Mouse (Mus musculus) heart, adult 18-20 months (tissue): ENCODE results near the gene Ackr2. TPM values are rescaled to one million over a fixed set of nuclear protein-coding genes. Genes with fewer than 3 reads are reported as not detected.

Experiments used
- DNase-seq, 2 experiments: peaks; one replicate each; pipeline ENCODE4 v3.0.0; 2021 to 2022; ENCODE audit warnings: mixed read lengths in 1 of 2
- long read RNA-seq, 2 experiments: library from polyadenylated mRNA; stranded (forward); transcript quantifications; one replicate each; pipeline ENCODE4 v2.0.0; 2021
- total RNA-seq, 2 experiments: library from RNA; stranded (reverse); gene quantifications; 2 replicates each; pipeline ENCODE4 v1.2.3; 2021

Ackr2 gene
- total RNA-seq: 1 to 10 TPM; 1.2 to 1.4 TPM
- long read RNA-seq, experiment 1, partial matches to known transcripts: 0 of 1 reads
- long read RNA-seq, experiment 1, other reads (novel, unspliced or antisense): 0 of 1 reads
- long read RNA-seq, experiment 2: 0 reads

GRCm38 (mm10) chr9:121898245-121898644 is at the start of gene Ackr2:
TSS of gene Ackr2 (plus strand) at chr9:121898355.
- DNase-seq: no peak

GRCm38 (mm10) chr9:121854246-121854645 is 43.9 kb upstream of the Ackr2 start:
- no peak for DNase-seq

GRCm38 (mm10) chr9:121856649-121857416 is 41.3 kb upstream of the Ackr2 start:
- no peak for DNase-seq

GRCm38 (mm10) chr9:121857474-121858152 is 40.5 kb upstream of the Ackr2 start:
- DNase-seq: peak; percentile 98 to 99

- DNase-seq: no peak
These were observed 40.0 kb upstream of the Ackr2 start, which contains the start of gene Higd1a for GRCm38 (mm10) chr9:121858153-121858488. TSS of gene Higd1a (minus strand) at chr9:121858362.

- DNase-seq: no peak
These were observed 38.8 kb upstream of the Ackr2 start for GRCm38 (mm10) chr9:121859345-121859744.

GRCm38 (mm10) chr9:121860921-121861320 is 37.2 kb upstream of the Ackr2 start:
- DNase-seq: no peak

GRCm38 (mm10) chr9:121864837-121865236 is 33.3 kb upstream of the Ackr2 start:
- DNase-seq: no peak

- no peak for DNase-seq
These were observed 32.6 kb upstream of the Ackr2 start for GRCm38 (mm10) chr9:121865425-121866008.

GRCm38 (mm10) chr9:121867632-121868031 is 30.5 kb upstream of the Ackr2 start:
- peak; percentile 49 to 62 for DNase-seq

- no peak for DNase-seq
These were observed 29.9 kb upstream of the Ackr2 start for GRCm38 (mm10) chr9:121868236-121868635.

GRCm38 (mm10) chr9:121869432-121869831 is 28.7 kb upstream of the Ackr2 start:
- no peak for DNase-seq

GRCm38 (mm10) chr9:121869973-121870515 is 28.1 kb upstream of the Ackr2 start:
- DNase-seq: no peak

GRCm38 (mm10) chr9:121872062-121872683 is 26.0 kb upstream of the Ackr2 start:
- DNase-seq: no peak

GRCm38 (mm10) chr9:121873578-121873977 is 24.6 kb upstream of the Ackr2 start:
- DNase-seq: no peak

GRCm38 (mm10) chr9:121877052-121877740 is 21.0 kb upstream of the Ackr2 start:
- DNase-seq: peak; percentile 60 to 82

GRCm38 (mm10) chr9:121880840-121881239 is 17.3 kb upstream of the Ackr2 start:
- peak; percentile 82 to 87 for DNase-seq

GRCm38 (mm10) chr9:121881301-121881700 is 16.9 kb upstream of the Ackr2 start:
- no peak for DNase-seq

- DNase-seq: peak in 1 of 2 experiments; percentile 64
These were observed 16.1 kb upstream of the Ackr2 start for GRCm38 (mm10) chr9:121882015-121882457.

GRCm38 (mm10) chr9:121889927-121890440 is 8.2 kb upstream of the Ackr2 start:
- peak in 1 of 2 experiments; percentile 61 for DNase-seq

- peak; percentile 83 to 86 for DNase-seq
These were observed 7.7 kb upstream of the Ackr2 start for GRCm38 (mm10) chr9:121890441-121890941.
